Mouse (Mus musculus) gastrocnemius, postnatal 36 days (tissue): ENCODE data around the gene Plscr3. TPM values are rescaled to one million over a fixed set of nuclear protein-coding genes. Genes with fewer than 3 reads are reported as not detected.

Experiments used
- DNase-seq, 2 experiments: peaks; one replicate each; pipeline ENCODE4 v3.0.0; 2022
- intact Hi-C: fragments of 180-260 bp; cut with DNase I; formaldehyde crosslinking; loops from one replicate; pipeline ENCODE4 v1.15.1; 2025
- long read RNA-seq, 2 experiments: library from polyadenylated mRNA; stranded (forward); transcript quantifications; one replicate each; pipeline ENCODE4 v2.0.0; 2021
- total RNA-seq, 2 experiments: library from RNA; stranded (reverse); gene quantifications; 2 replicates each; pipeline ENCODE4 v1.2.3; 2021

Gene Plscr3
- total RNA-seq, result 10 to 100 TPM; 10.6 to 11.2 TPM
- long read RNA-seq, experiment 1, partial matches to known transcripts, result 0 of 9 reads
- long read RNA-seq, experiment 1, other reads (novel, unspliced or antisense), result 2 of 9 reads
- long read RNA-seq, experiment 2, transcript Plscr3-201 (7 exons, 1,927 nt), result major isoform, 5 of 18 reads
- long read RNA-seq, experiment 2, partial matches to known transcripts, result 4 of 18 reads
- long read RNA-seq, experiment 2, other reads (novel, unspliced or antisense), result 5 of 18 reads

- intact Hi-C loops, result no loop called here
- peak; percentile 87 to 92 for DNase-seq
Observed at GRCm38 (mm10) chr11:69846198-69846680, at the start of gene Plscr3. TSS of gene Plscr3 (plus strand) at chr11:69846376.

- no peak for DNase-seq
- intact Hi-C loops, result no loop called here
Observed at GRCm38 (mm10) chr11:69797924-69798323, 48.3 kb upstream of the Plscr3 start.

- DNase-seq, result peak in 1 of 2 experiments; percentile 13
- intact Hi-C loops, result loop anchor here (5.0 kb wide), 3 partner anchors 37 to 78 kb away; partner anchors contain the start of genes Nlgn2, Slc35g3, Tmem256 and Tmem95
Observed at GRCm38 (mm10) chr11:69799394-69800137, 46.6 kb upstream of the Plscr3 start.

GRCm38 (mm10) chr11:69800138-69800391 is 46.1 kb upstream of the Plscr3 start:
- intact Hi-C loops, result loop anchor here (5.0 kb wide), 3 partner anchors 37 to 77 kb away; partner anchors contain the start of genes Nlgn2, Slc35g3, Tmem256 and Tmem95
- no peak for DNase-seq

GRCm38 (mm10) chr11:69800392-69801197 is 45.6 kb upstream of the Plscr3 start:
- intact Hi-C loops, result loop anchor here (5.0 kb wide), 3 partner anchors 37 to 77 kb away; partner anchors contain the start of genes Nlgn2, Slc35g3, Tmem256 and Tmem95
- peak in 1 of 2 experiments; percentile 24 for DNase-seq

GRCm38 (mm10) chr11:69801379-69801977 is 44.7 kb upstream of the Plscr3 start, which contains the start of gene Fgf11:
TSS of gene Fgf11 (minus strand) at chr11:69801857.
- no peak for DNase-seq
- intact Hi-C loops, result loop anchor here (5.0 kb wide), 3 partner anchors 36 to 76 kb away; partner anchors contain the start of genes Nlgn2, Slc35g3, Tmem256 and Tmem95

- peak; percentile 86 to 87 for DNase-seq
- intact Hi-C loops, result loop anchor here (5.0 kb wide), 3 partner anchors 35 to 75 kb away; partner anchors contain the start of genes Nlgn2, Slc35g3, Tmem256 and Tmem95
Observed at GRCm38 (mm10) chr11:69802648-69803105, 43.5 kb upstream of the Plscr3 start.

- intact Hi-C loops, result loop anchor here (5.0 kb wide), 3 partner anchors 34 to 74 kb away; partner anchors contain the start of genes Nlgn2, Slc35g3, Tmem256 and Tmem95
- no peak for DNase-seq
Observed at GRCm38 (mm10) chr11:69803328-69803727, 42.8 kb upstream of the Plscr3 start.

GRCm38 (mm10) chr11:69803786-69804651 is 42.2 kb upstream of the Plscr3 start:
- peak; percentile 68 for DNase-seq
- intact Hi-C loops, result loop anchor here (5.0 kb wide), 3 partner anchors 33 to 73 kb away; partner anchors contain the start of genes Nlgn2, Slc35g3, Tmem256 and Tmem95

GRCm38 (mm10) chr11:69804652-69804940 is 41.6 kb upstream of the Plscr3 start:
- DNase-seq, result no peak
- intact Hi-C loops, result loop anchor here (5.0 kb wide), 3 partner anchors 33 to 73 kb away; partner anchors contain the start of genes Nlgn2, Slc35g3, Tmem256 and Tmem95

GRCm38 (mm10) chr11:69804972-69805909 is 40.9 kb upstream of the Plscr3 start, which contains the start of gene Tmem102:
TSS of gene Tmem102 (minus strand) at chr11:69805624.
- no peak for DNase-seq
- intact Hi-C loops, result loop anchor here (5.0 kb wide), 3 partner anchors 32 to 72 kb away; partner anchors contain the start of genes Nlgn2, Slc35g3, Tmem256 and Tmem95

GRCm38 (mm10) chr11:69806378-69806777 is 39.8 kb upstream of the Plscr3 start:
- no peak for DNase-seq
- intact Hi-C loops, result no loop called here

- no peak for DNase-seq
- intact Hi-C loops, result no loop called here
Observed at GRCm38 (mm10) chr11:69807641-69808040, 38.5 kb upstream of the Plscr3 start.

GRCm38 (mm10) chr11:69810280-69810679 is 35.9 kb upstream of the Plscr3 start:
- intact Hi-C loops, result no loop called here
- DNase-seq, result no peak

GRCm38 (mm10) chr11:69815155-69815554 is 31.0 kb upstream of the Plscr3 start, which contains the start of gene Gm39566:
TSS of gene Gm39566 (minus strand) at chr11:69815298.
- no peak for DNase-seq
- intact Hi-C loops, result no loop called here

GRCm38 (mm10) chr11:69816520-69816919 is 29.7 kb upstream of the Plscr3 start:
- no peak for DNase-seq
- intact Hi-C loops, result no loop called here

- intact Hi-C loops, result no loop called here
- DNase-seq, result no peak
Observed at GRCm38 (mm10) chr11:69818365-69818764, 27.8 kb upstream of the Plscr3 start, which contains the start of gene Spem2. TSS of gene Spem2 (minus strand) at chr11:69818465.
